Mouse (Mus musculus): ENCODE data around the gene Hspe1. TPM values are rescaled to one million over a fixed set of nuclear protein-coding genes. Genes with fewer than 3 reads are reported as not detected.

Hspe1 gene
- polyA plus RNA-seq, 1 experiment from 2014 or later, result 224 TPM

GRCm38 (mm10) chr1:55089498-55090064 is 1.6 kb downstream of the Hspe1 start:
- Histone ChIP-seq H3K9me3 (replicated peaks; ENCODE audit: control insufficient read depth, low read length, poor library complexity, severe bottlenecking) (no peaks in the 10 kb centered on the region), H3K27ac (ENCODE audit: low read length) (no peak overlapping the region), H3K36me3 (ENCODE audit: control insufficient read depth, insufficient read depth, low read length) (0 out of 2 replicates have a peak, but pooled peaks cover 7% of the 10 kb centered on the region), H3K27me3 (ENCODE audit: control insufficient read depth, insufficient read depth, low read depth, low read length) (no peaks in the 10 kb centered on the region), H3K4me3 (ENCODE audit: low read depth, low read length) (no peak overlapping the region), H3K4me2 (ENCODE audit: low read length) (peak overlapping the region; percentile 52), H3K9ac (ENCODE audit: low read depth, low read length) (no peak overlapping the region), H3K4me1 (ENCODE audit: control insufficient read depth, insufficient read depth, low read length) (peaks cover 30% of the 10 kb centered on the region)
- 94% methylated on average over 5 of the region's 5 CpGs for WGBS
- ATAC-seq, result no peak

- H3K9me3 ChIP-seq (replicated peaks; ENCODE audit: control insufficient read depth, low read length, poor library complexity, severe bottlenecking), result no peaks in the 10 kb centered on the region
- 96% methylated on average over 2 of the region's 2 CpGs for WGBS
- H3K4me2 ChIP-seq (ENCODE audit: low read length), result no peak overlapping the region
- H3K4me3 ChIP-seq (ENCODE audit: low read depth, low read length), result no peak overlapping the region
- 0 out of 2 replicates have a peak, but pooled peaks cover 7% of the 10 kb centered on the region for H3K36me3 ChIP-seq (ENCODE audit: control insufficient read depth, insufficient read depth, low read length)
- no peak for ATAC-seq
- peaks cover 12% of the 10 kb centered on the region for H3K4me1 ChIP-seq (ENCODE audit: control insufficient read depth, insufficient read depth, low read length)
- no peaks in the 10 kb centered on the region for H3K27me3 ChIP-seq (ENCODE audit: control insufficient read depth, insufficient read depth, low read depth, low read length)
- H3K9ac ChIP-seq (ENCODE audit: low read depth, low read length), result no peak overlapping the region
- H3K27ac ChIP-seq (ENCODE audit: low read length), result no peak overlapping the region
These were observed 4.1 kb downstream of the Hspe1 start for GRCm38 (mm10) chr1:55092056-55092455.

GRCm38 (mm10) chr1:55092469-55092868 is 4.5 kb downstream of the Hspe1 start:
- H3K9me3 ChIP-seq (replicated peaks; ENCODE audit: control insufficient read depth, low read length, poor library complexity, severe bottlenecking), result no peaks in the 10 kb centered on the region
- H3K27ac ChIP-seq (ENCODE audit: low read length), result no peak overlapping the region
- H3K36me3 ChIP-seq (ENCODE audit: control insufficient read depth, insufficient read depth, low read length), result 0 out of 2 replicates have a peak, but pooled peaks cover 7% of the 10 kb centered on the region
- WGBS, result 88% methylated on average over 1 of the region's 1 CpGs
- H3K4me1 ChIP-seq (ENCODE audit: control insufficient read depth, insufficient read depth, low read length), result peaks cover 12% of the 10 kb centered on the region
- no peak overlapping the region for H3K4me2 ChIP-seq (ENCODE audit: low read length)
- no peak for ATAC-seq
- no peak overlapping the region for H3K9ac ChIP-seq (ENCODE audit: low read depth, low read length)
- H3K27me3 ChIP-seq (ENCODE audit: control insufficient read depth, insufficient read depth, low read depth, low read length), result no peaks in the 10 kb centered on the region
- no peak overlapping the region for H3K4me3 ChIP-seq (ENCODE audit: low read depth, low read length)

- Histone ChIP-seq H3K9me3 (replicated peaks; ENCODE audit: control insufficient read depth, low read length, poor library complexity, severe bottlenecking) (0 out of 2 replicates have a peak, but pooled peaks cover 4% of the 10 kb centered on the region), H3K27ac (ENCODE audit: low read length) (no peak overlapping the region), H3K4me3 (ENCODE audit: low read depth, low read length) (no peak overlapping the region), H3K36me3 (ENCODE audit: control insufficient read depth, insufficient read depth, low read length) (no peaks in the 10 kb centered on the region), H3K4me2 (ENCODE audit: low read length) (no peak overlapping the region), H3K9ac (ENCODE audit: low read depth, low read length) (no peak overlapping the region), H3K27me3 (ENCODE audit: control insufficient read depth, insufficient read depth, low read depth, low read length) (no peaks in the 10 kb centered on the region), H3K4me1 (ENCODE audit: control insufficient read depth, insufficient read depth, low read length) (no peaks in the 10 kb centered on the region)
- whole genome bisulfite sequencing, result 89% methylated on average over 9 of the region's 9 CpGs
- ATAC-seq, result no peak
These were observed 19.1 kb downstream of the Hspe1 start for GRCm38 (mm10) chr1:55106919-55107585.

GRCm38 (mm10) chr1:55107644-55108043 is 19.7 kb downstream of the Hspe1 start:
- Histone ChIP-seq H3K4me3 (ENCODE audit: low read depth, low read length) (no peak overlapping the region), H3K9me3 (replicated peaks; ENCODE audit: control insufficient read depth, low read length, poor library complexity, severe bottlenecking) (0 out of 2 replicates have a peak, but pooled peaks cover 4% of the 10 kb centered on the region), H3K4me2 (ENCODE audit: low read length) (no peak overlapping the region), H3K27me3 (ENCODE audit: control insufficient read depth, insufficient read depth, low read depth, low read length) (no peaks in the 10 kb centered on the region), H3K4me1 (ENCODE audit: control insufficient read depth, insufficient read depth, low read length) (no peaks in the 10 kb centered on the region), H3K36me3 (ENCODE audit: control insufficient read depth, insufficient read depth, low read length) (no peaks in the 10 kb centered on the region), H3K27ac (ENCODE audit: low read length) (no peak overlapping the region), H3K9ac (ENCODE audit: low read depth, low read length) (no peak overlapping the region)
- ATAC-seq, result no peak
- 86% methylated on average over 1 of the region's 1 CpGs for WGBS

- WGBS, result 22% methylated on average over 2 of the region's 2 CpGs
- Histone ChIP-seq H3K4me1 (ENCODE audit: control insufficient read depth, insufficient read depth, low read length) (no peaks in the 10 kb centered on the region), H3K27me3 (ENCODE audit: control insufficient read depth, insufficient read depth, low read depth, low read length) (no peaks in the 10 kb centered on the region), H3K9ac (ENCODE audit: low read depth, low read length) (no peak overlapping the region), H3K36me3 (ENCODE audit: control insufficient read depth, insufficient read depth, low read length) (no peaks in the 10 kb centered on the region), H3K4me3 (ENCODE audit: low read depth, low read length) (no peak overlapping the region), H3K9me3 (replicated peaks; ENCODE audit: control insufficient read depth, low read length, poor library complexity, severe bottlenecking) (0 out of 2 replicates have a peak, but pooled peaks cover 4% of the 10 kb centered on the region), H3K27ac (ENCODE audit: low read length) (no peak overlapping the region), H3K4me2 (ENCODE audit: low read length) (no peak overlapping the region)
- ATAC-seq, result no peak
These were observed 20.5 kb downstream of the Hspe1 start for GRCm38 (mm10) chr1:55108473-55108872.

GRCm38 (mm10) chr1:55109066-55109766 is 21.3 kb downstream of the Hspe1 start:
- Histone ChIP-seq H3K9ac (ENCODE audit: low read depth, low read length) (no peak overlapping the region), H3K4me3 (ENCODE audit: low read depth, low read length) (no peak overlapping the region), H3K4me2 (ENCODE audit: low read length) (no peak overlapping the region), H3K36me3 (ENCODE audit: control insufficient read depth, insufficient read depth, low read length) (no peaks in the 10 kb centered on the region), H3K27me3 (ENCODE audit: control insufficient read depth, insufficient read depth, low read depth, low read length) (no peaks in the 10 kb centered on the region), H3K4me1 (ENCODE audit: control insufficient read depth, insufficient read depth, low read length) (no peaks in the 10 kb centered on the region), H3K9me3 (replicated peaks; ENCODE audit: control insufficient read depth, low read length, poor library complexity, severe bottlenecking) (0 out of 2 replicates have a peak, but pooled peaks cover 4% of the 10 kb centered on the region), H3K27ac (ENCODE audit: low read length) (no peak overlapping the region)
- ATAC-seq, result no peak
- 90% methylated on average over 4 of the region's 4 CpGs for WGBS

- no peaks in the 10 kb centered on the region for H3K4me1 ChIP-seq (ENCODE audit: control insufficient read depth, insufficient read depth, low read length)
- WGBS, result 92% methylated on average over 5 of the region's 5 CpGs
- H3K4me2 ChIP-seq (ENCODE audit: low read length), result no peak overlapping the region
- no peaks in the 10 kb centered on the region for H3K36me3 ChIP-seq (ENCODE audit: control insufficient read depth, insufficient read depth, low read length)
- no peak overlapping the region for H3K4me3 ChIP-seq (ENCODE audit: low read depth, low read length)
- H3K27me3 ChIP-seq (ENCODE audit: control insufficient read depth, insufficient read depth, low read depth, low read length), result no peaks in the 10 kb centered on the region
- no peak overlapping the region for H3K27ac ChIP-seq (ENCODE audit: low read length)
- H3K9ac ChIP-seq (ENCODE audit: low read depth, low read length), result no peak overlapping the region
- no peaks in the 10 kb centered on the region for H3K9me3 ChIP-seq (replicated peaks; ENCODE audit: control insufficient read depth, low read length, poor library complexity, severe bottlenecking)
- no peak for ATAC-seq
These were observed 35.1 kb downstream of the Hspe1 start for GRCm38 (mm10) chr1:55123046-55123445.

GRCm38 (mm10) chr1:55123561-55123960 is 35.6 kb downstream of the Hspe1 start:
- H3K9ac ChIP-seq (ENCODE audit: low read depth, low read length), result no peak overlapping the region
- no peaks in the 10 kb centered on the region for H3K4me1 ChIP-seq (ENCODE audit: control insufficient read depth, insufficient read depth, low read length)
- H3K36me3 ChIP-seq (ENCODE audit: control insufficient read depth, insufficient read depth, low read length), result no peaks in the 10 kb centered on the region
- H3K9me3 ChIP-seq (replicated peaks; ENCODE audit: control insufficient read depth, low read length, poor library complexity, severe bottlenecking), result no peaks in the 10 kb centered on the region
- no peak overlapping the region for H3K4me2 ChIP-seq (ENCODE audit: low read length)
- WGBS, result 89% methylated on average over 2 of the region's 2 CpGs
- H3K27ac ChIP-seq (ENCODE audit: low read length), result no peak overlapping the region
- no peak for ATAC-seq
- H3K27me3 ChIP-seq (ENCODE audit: control insufficient read depth, insufficient read depth, low read depth, low read length), result no peaks in the 10 kb centered on the region
- H3K4me3 ChIP-seq (ENCODE audit: low read depth, low read length), result no peak overlapping the region

Data from midbrain, embryonic 16.5 days (tissue).